Mouse (Mus musculus) ES-Bruce4 (cell line): ENCODE data around the gene Mipep.

Experiments
- CTCF ChIP-seq: IDR thresholded peaks from one replicate; pipeline ENCODE4 v1.8.1; 2011; ENCODE audit warnings: low read depth, low read length
- EP300 ChIP-seq: IDR thresholded peaks from 2 replicates; pipeline ENCODE4 v1.6.1; 2011; ENCODE audit warnings: low read depth, low read length; ENCODE audit not compliant: insufficient read depth
- POLR2A ChIP-seq: IDR thresholded peaks from one replicate; pipeline ENCODE4 v1.8.1; 2011; ENCODE audit warnings: low read length; ENCODE audit not compliant: insufficient read depth

GRCm38 (mm10) chr14:60926011-60926410, 141.6 kb downstream of the Mipep start:
- TF ChIP-seq CTCF (no peak), POLR2A (no peak), EP300 (no peak)
